Mouse (Mus musculus) heart, adult 2 months (tissue): ENCODE results near the gene Aebp1. TPM values are rescaled to one million over a fixed set of nuclear protein-coding genes. Genes with fewer than 3 reads are reported as not detected.
A peak's percentile ranks its signal among the peaks of the same experiment; 100 is the strongest.

ENCODE experiments used
- DNase-seq, 2 experiments: peaks; one replicate each; pipeline ENCODE4 v3.0.0; 2021
- H3K27ac ChIP-seq: fragments of 200-600 bp; 2 replicates; pipeline ENCODE4 v1.8.1; 2022
- H3K27me3 ChIP-seq: fragments of 200-500 bp; 2 replicates; pipeline ENCODE4 v1.6.1; 2012; ENCODE audit warnings: mild to moderate bottlenecking, low read length, inconsistent platforms, mixed read lengths; ENCODE audit not compliant: control insufficient read depth, insufficient read depth
- H3K36me3 ChIP-seq: fragments of 200-500 bp; 2 replicates; pipeline ENCODE4 v1.6.1; 2012; ENCODE audit warnings: low read length, inconsistent platforms; ENCODE audit not compliant: control insufficient read depth, insufficient read depth
- H3K4me1 ChIP-seq: fragments of 200-500 bp; 2 replicates; pipeline ENCODE4 v1.6.1; 2011; ENCODE audit warnings: low read length; ENCODE audit not compliant: control insufficient read depth, insufficient read depth
- H3K4me3 ChIP-seq: fragments of 200-600 bp; 2 replicates; pipeline ENCODE4 v1.8.1; 2022
- H3K79me2 ChIP-seq: fragments of 200-500 bp; replicated peaks from 2 replicates; pipeline ENCODE4 v1.6.1; 2012; ENCODE audit warnings: mild to moderate bottlenecking, inconsistent platforms, low read length, moderate library complexity, mixed read lengths; ENCODE audit not compliant: control insufficient read depth, insufficient read depth
- H3K9ac ChIP-seq: fragments of 200-500 bp; 2 replicates; pipeline ENCODE4 v1.6.1; 2012; ENCODE audit warnings: low read depth, mild to moderate bottlenecking, control low read depth, inconsistent platforms, low read length, mixed read lengths
- CTCF ChIP-seq: fragments of 200-600 bp; IDR thresholded peaks from 2 replicates; pipeline ENCODE4 v1.8.1; 2022; ENCODE audit warnings: antibody characterized with exemption, mild to moderate bottlenecking, moderate library complexity
- EP300 ChIP-seq: fragments of 200-500 bp; IDR thresholded peaks from 2 replicates; pipeline ENCODE4 v1.6.1; 2011; ENCODE audit warnings: low read depth, low read length, control low read depth; ENCODE audit not compliant: insufficient read depth
- POLR2A ChIP-seq: fragments of 200-500 bp; IDR thresholded peaks from 2 replicates; pipeline ENCODE4 v1.6.1; 2011; ENCODE audit warnings: mild to moderate bottlenecking, low read depth, low read length, control low read depth; ENCODE audit not compliant: insufficient read depth
- WGBS: fragments of 180-500 bp; shearing (Covaris S2); methylation state at CpG from one replicate; pipeline ENCODE4 v1.1.7; 2018; 5-methylcytosine and 5-hydroxymethylcytosine counted together
- intact Hi-C: fragments of 180-260 bp; cut with DNase I; formaldehyde crosslinking; loops from one replicate; pipeline ENCODE4 v1.15.1; 2025
- long read RNA-seq: library from polyadenylated mRNA; stranded (forward); transcript quantifications from one replicate; pipeline ENCODE4 v2.0.0, GENCODE M21; 2021
- polyA plus RNA-seq: library from polyadenylated mRNA; depleted of rRNA; stranded (reverse); fragments of >200 nt; gene quantifications from 2 replicates; pipeline ENCODE4 v1.2.3, GENCODE M21; 2012; rRNA removed
- total RNA-seq, 2 experiments: library from RNA; stranded (reverse); gene quantifications; 2 replicates each; pipeline ENCODE4 v1.2.3; 2021

The Aebp1 gene
- total RNA-seq (10 to 100 TPM; 18.6 to 19.9 TPM), polyA plus RNA-seq (25.6 and 33.3 TPM in 2 replicates)
- long read RNA-seq, partial matches to known transcripts = 3 of 7 reads
- long read RNA-seq, other reads (novel, unspliced or antisense) = 4 of 7 reads

DNA sequence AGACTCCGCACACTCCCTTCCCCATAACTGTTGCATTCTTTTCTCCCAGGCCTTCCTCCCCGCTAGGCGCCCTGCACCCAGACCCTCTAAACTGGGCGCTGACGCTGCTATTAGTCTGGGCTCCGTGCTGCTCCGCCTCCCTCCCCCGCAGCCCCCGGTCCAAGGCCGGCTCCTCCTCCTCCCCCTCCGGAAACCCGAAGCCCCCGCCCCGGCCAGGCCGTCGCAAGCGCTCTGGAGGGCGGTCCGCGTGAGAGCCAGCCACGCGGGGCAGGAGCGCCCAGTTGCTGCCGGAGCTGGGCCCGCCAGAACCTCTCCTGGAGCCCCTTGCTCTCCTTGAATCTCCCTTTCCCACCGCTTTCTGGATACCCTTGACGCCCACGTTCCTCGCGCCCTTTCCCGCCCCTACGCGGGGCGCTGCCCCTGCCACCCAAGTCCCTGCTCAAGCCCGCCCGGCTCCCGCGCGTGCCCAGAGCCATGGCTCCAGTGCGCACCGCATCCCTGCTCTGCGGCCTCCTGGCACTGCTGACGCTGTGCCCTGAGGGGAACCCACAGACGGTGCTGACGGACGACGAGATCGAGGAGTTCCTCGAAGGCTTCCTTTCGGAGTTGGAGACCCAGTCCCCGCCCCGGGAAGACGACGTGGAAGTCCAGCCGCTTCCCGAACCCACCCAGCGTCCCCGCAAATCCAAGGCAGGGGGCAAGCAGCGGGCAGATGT is at the start of gene Aebp1:
Aebp1 (plus strand) TSS at position 270 of the 716 bp plus-strand sequence.
- TF ChIP-seq EP300 (no peak), POLR2A (peak; percentile 70)
- Histone ChIP-seq H3K4me3 (peak within 1 kb of the TSS; percentile 55), H3K36me3 (no peaks in the 10 kb centered on the region), H3K27ac (peak within 1 kb of the TSS; percentile 41), H3K27me3 (no peaks in the 10 kb centered on the region), H3K9ac (peak within 1 kb of the TSS; percentile 53), H3K79me2 (no peaks in the 10 kb centered on the region), H3K4me1 (peaks cover 3% of the 10 kb centered on the region)
- peak; percentile 75 for DNase-seq
- intact Hi-C loops = no loop called here
- 1% methylated on average over 58 of the region's 59 CpGs for WGBS

DNA sequence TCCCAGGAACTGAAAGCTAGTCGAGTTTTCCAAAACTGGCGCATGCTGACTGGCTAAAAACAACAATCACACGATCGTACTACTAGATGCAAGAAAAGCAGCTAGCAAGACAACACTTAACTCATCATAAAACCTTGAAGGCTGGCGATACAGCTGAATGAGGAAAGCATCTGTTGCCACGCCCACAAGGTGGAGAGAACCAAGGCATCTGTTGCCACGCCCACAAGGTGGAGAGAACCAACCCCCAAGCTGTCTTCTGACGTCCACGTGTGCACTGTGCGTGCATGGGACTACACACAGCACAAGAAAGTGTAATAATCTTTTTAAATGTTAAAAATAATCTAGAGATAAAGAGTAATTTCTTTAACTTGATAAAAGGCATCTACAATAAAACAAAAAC is 48.4 kb upstream of the Aebp1 start:
- no peaks in the 10 kb centered on the region for H3K4me1 ChIP-seq
- TF ChIP-seq EP300 (no peak), POLR2A (no peak), CTCF (no peak)
- H3K9ac ChIP-seq = no peak overlapping the region
- WGBS = 76% methylated on average over 10 of the region's 10 CpGs
- no peak overlapping the region for H3K27ac ChIP-seq
- intact Hi-C loops = no loop called here
- H3K36me3 ChIP-seq = no peaks in the 10 kb centered on the region
- DNase-seq = no peak
- no peaks in the 10 kb centered on the region for H3K27me3 ChIP-seq
- no peaks in the 10 kb centered on the region for H3K79me2 ChIP-seq
- no peak overlapping the region for H3K4me3 ChIP-seq

DNA sequence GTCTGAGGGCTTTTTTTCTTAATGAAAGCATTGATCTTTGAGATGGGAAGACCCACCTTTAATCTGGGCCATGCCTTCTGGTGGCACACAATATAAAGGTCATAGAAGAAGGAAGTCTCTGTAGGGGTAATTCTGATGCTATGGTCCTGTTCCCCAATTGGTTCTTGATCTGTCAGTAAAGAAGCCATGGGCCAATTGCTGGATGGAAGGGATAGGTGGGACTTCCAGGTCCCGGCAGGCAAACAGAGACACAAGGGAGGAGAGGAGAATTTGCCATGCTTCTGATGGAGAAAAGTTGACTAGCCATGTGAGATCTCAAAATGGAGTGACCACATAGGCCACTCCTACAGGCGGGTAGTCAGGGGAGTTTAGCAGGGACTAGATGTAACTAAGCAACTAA is 42.5 kb upstream of the Aebp1 start:
- 73% methylated on average over 2 of the region's 2 CpGs for WGBS

DNA sequence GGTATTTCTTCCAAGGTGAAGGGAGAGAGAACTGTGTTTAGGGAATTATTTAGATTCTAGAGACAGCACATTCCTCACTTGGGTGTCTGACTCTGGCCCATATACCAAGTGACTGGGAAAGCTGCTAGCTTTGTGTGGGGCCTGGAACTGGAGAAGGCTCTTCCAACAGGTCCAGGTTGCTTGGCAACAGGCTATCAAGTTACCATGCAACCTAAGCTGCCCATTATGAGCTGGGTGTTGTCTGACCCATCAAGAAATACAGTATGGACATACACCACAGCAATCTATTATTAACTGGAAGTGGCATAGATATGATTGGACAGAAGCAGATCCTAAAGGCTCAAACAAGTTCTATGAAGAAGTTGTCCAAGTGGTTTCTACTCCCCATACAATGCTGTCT is 36.3 kb upstream of the Aebp1 start:
- Histone ChIP-seq H3K4me1 (no peaks in the 10 kb centered on the region), H3K27me3 (no peaks in the 10 kb centered on the region), H3K79me2 (no peaks in the 10 kb centered on the region), H3K9ac (no peak overlapping the region), H3K27ac (no peak overlapping the region), H3K36me3 (no peaks in the 10 kb centered on the region), H3K4me3 (no peak overlapping the region)
- TF ChIP-seq POLR2A (no peak), CTCF (no peak), EP300 (no peak)
- DNase-seq = no peak
- intact Hi-C loops = no loop called here

More for the DNA sequence above, 42.5 kb upstream of the Aebp1 start:
- no peaks in the 10 kb centered on the region for H3K27me3 ChIP-seq
- intact Hi-C loops = no loop called here
- H3K4me1 ChIP-seq = no peaks in the 10 kb centered on the region
- no peak overlapping the region for H3K4me3 ChIP-seq
- no peak overlapping the region for H3K27ac ChIP-seq
- no peaks in the 10 kb centered on the region for H3K79me2 ChIP-seq
- H3K36me3 ChIP-seq = no peaks in the 10 kb centered on the region
- no peak overlapping the region for H3K9ac ChIP-seq
- no peak for DNase-seq
- TF ChIP-seq CTCF = no peak
- no peak for TF ChIP-seq POLR2A
- no peak for TF ChIP-seq EP300

DNA sequence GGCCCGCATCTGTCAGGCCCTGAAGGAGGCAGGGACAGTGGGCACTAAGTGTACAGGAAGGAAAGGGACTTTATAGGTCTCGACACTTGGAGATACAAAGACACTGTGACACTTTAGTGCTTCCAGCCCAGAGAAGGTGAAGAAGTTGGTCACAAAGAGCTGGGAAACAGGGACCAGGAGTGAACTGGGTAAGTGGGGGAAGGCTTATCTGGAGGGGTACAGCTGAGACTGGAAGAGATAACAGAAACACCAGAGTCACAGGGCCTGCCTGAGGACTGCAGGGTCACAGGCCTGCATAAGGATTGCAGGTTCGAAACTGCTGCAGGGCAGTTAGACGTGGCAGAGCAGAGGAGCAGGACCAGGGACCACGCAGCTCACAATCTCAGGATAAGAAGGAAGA is 33.8 kb upstream of the Aebp1 start:
- no peak for TF ChIP-seq EP300
- no peak for TF ChIP-seq CTCF
- no peak for TF ChIP-seq POLR2A
- no peaks in the 10 kb centered on the region for H3K4me1 ChIP-seq
- no peaks in the 10 kb centered on the region for H3K36me3 ChIP-seq
- no peak overlapping the region for H3K4me3 ChIP-seq
- no peak overlapping the region for H3K27ac ChIP-seq
- intact Hi-C loops = no loop called here
- 86% methylated on average over 5 of the region's 5 CpGs for WGBS
- no peak for DNase-seq
- no peaks in the 10 kb centered on the region for H3K79me2 ChIP-seq
- no peak overlapping the region for H3K9ac ChIP-seq
- no peaks in the 10 kb centered on the region for H3K27me3 ChIP-seq

DNA sequence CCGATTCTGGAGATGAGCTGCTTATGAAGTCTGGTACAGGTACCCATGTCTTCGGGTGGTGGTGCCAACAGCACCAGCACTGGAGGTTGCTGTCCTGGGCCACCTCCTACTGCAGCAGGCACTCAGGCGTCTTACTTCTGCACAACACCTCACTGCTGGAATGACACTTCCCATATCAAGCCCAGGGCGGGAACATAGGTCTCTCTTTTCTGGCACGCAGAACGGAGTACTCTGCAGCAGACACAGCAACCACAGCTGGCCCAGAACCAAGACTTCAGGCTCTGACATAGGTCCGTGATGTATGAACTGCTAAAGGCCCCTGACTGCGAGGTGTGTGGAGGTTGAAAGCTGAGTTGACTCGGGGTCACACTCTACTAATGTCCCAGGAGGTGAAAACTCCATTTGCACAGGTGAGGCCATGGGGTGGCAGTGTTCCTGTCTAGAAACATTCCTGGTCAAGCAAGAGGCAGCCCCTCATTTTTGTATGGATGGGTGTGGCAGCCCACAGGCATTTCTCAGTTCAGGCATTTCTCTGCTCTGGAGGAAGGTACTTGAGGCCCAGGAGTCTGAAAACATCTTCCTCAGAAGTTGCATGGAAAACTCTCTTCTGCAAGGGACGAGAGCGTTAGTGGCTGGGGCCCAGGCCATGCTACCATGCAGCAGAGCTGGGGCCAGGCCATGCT is 33.1 kb upstream of the Aebp1 start:
- no peaks in the 10 kb centered on the region for H3K4me1 ChIP-seq
- H3K9ac ChIP-seq = no peak overlapping the region
- H3K27me3 ChIP-seq = no peaks in the 10 kb centered on the region
- intact Hi-C loops = no loop called here
- H3K79me2 ChIP-seq = no peaks in the 10 kb centered on the region
- no peak for DNase-seq
- no peaks in the 10 kb centered on the region for H3K36me3 ChIP-seq
- no peak overlapping the region for H3K27ac ChIP-seq
- WGBS = 75% methylated on average over 11 of the region's 11 CpGs
- H3K4me3 ChIP-seq = no peak overlapping the region
- no peak for TF ChIP-seq POLR2A
- TF ChIP-seq CTCF = no peak
- TF ChIP-seq EP300 = no peak
